Mouse (Mus musculus) bone marrow, adult 2 months (tissue): ENCODE results near the gene Olfr1445. TPM values are rescaled to one million over a fixed set of nuclear protein-coding genes. Genes with fewer than 3 reads are reported as not detected.

Experiments used
- H3K27ac ChIP-seq: fragments of 200-500 bp; 2 replicates; pipeline ENCODE4 v1.5.1; 2012; ENCODE audit warnings: low read depth, mild to moderate bottlenecking, control low read depth, inconsistent platforms, low read length; ENCODE audit not compliant: control insufficient read depth, poor library complexity, insufficient read depth
- H3K4me1 ChIP-seq: fragments of 200-500 bp; 2 replicates; pipeline ENCODE4 v1.6.1; 2011; ENCODE audit warnings: low read length; ENCODE audit not compliant: control insufficient read depth, insufficient read depth
- H3K4me3 ChIP-seq: fragments of 200-500 bp; replicated peaks from 2 replicates; pipeline ENCODE3; 2011; ENCODE audit warnings: mild to moderate bottlenecking, low read depth, low read length, control low read depth; ENCODE audit not compliant: control insufficient read depth
- CTCF ChIP-seq: fragments of 200-500 bp; IDR thresholded peaks from 2 replicates; pipeline ENCODE4 v1.5.1; 2011; ENCODE audit warnings: low read length, control low read depth; ENCODE audit not compliant: control insufficient read depth, insufficient read depth
- POLR2A ChIP-seq: fragments of 200-500 bp; IDR thresholded peaks from 2 replicates; pipeline ENCODE4 v1.6.1; 2011; ENCODE audit warnings: low read depth, mild to moderate bottlenecking, control low read depth, low read length, borderline replicate concordance; ENCODE audit not compliant: control insufficient read depth
- WGBS: fragments of 180-500 bp; shearing (Covaris S2); methylation state at CpG from one replicate; pipeline ENCODE4 v1.1.7; 2018; 5-methylcytosine and 5-hydroxymethylcytosine counted together
- polyA plus RNA-seq: library from polyadenylated mRNA; stranded (reverse); fragments of >200 nt; gene quantifications from 2 replicates; pipeline ENCODE4 v1.2.4, GENCODE M21; 2011; ENCODE audit warnings: low replicate concordance; ENCODE audit not compliant: missing spikeins, insufficient read depth, insufficient read length

Olfr1445 gene
- polyA plus RNA-seq, result not detected in 2 replicates

GRCm38 (mm10) chr19:12883555-12883954 lies at the start of gene Olfr1445:
Olfr1445 (plus strand) TSS chr19:12883855.
- H3K4me1 ChIP-seq, result no peaks in the 10 kb centered on the region
- WGBS, result 69% methylated on average over 2 of the region's 2 CpGs
- no peak within 1 kb of the TSS for H3K27ac ChIP-seq
- TF ChIP-seq CTCF (no peak), POLR2A (no peak)
- H3K4me3 ChIP-seq, result no peak within 1 kb of the TSS

- no peak overlapping the region for H3K27ac ChIP-seq
- no peaks in the 10 kb centered on the region for H3K4me1 ChIP-seq
- H3K4me3 ChIP-seq, result no peak overlapping the region
- TF ChIP-seq POLR2A (no peak), CTCF (no peak)
- 84% methylated on average over 1 of the region's 1 CpGs for WGBS
Observed at GRCm38 (mm10) chr19:12838507-12838906, 45.1 kb upstream of the Olfr1445 start.

GRCm38 (mm10) chr19:12846382-12846781 lies 37.3 kb upstream of the Olfr1445 start, which contains the start of gene Gm5244:
Gm5244 (plus strand) TSS chr19:12846682.
- Histone ChIP-seq H3K4me1 (no peaks in the 10 kb centered on the region), H3K27ac (no peak within 1 kb of the TSS), H3K4me3 (no peak within 1 kb of the TSS)
- TF ChIP-seq CTCF, result no peak
- TF ChIP-seq POLR2A, result no peak

- Histone ChIP-seq H3K27ac (no peak within 1 kb of the TSS), H3K4me1 (no peaks in the 10 kb centered on the region), H3K4me3 (no peak within 1 kb of the TSS)
- 54% methylated on average over 1 of the region's 1 CpGs for WGBS
- TF ChIP-seq CTCF, result no peak
- no peak for TF ChIP-seq POLR2A
Observed at GRCm38 (mm10) chr19:12856983-12857382, 26.7 kb upstream of the Olfr1445 start, which contains the start of gene Olfr1444. Olfr1444 (plus strand) TSS chr19:12857283.

- WGBS, result 59% methylated on average over 1 of the region's 1 CpGs
- H3K4me3 ChIP-seq, result no peak within 1 kb of the TSS
Observed at GRCm38 (mm10) chr19:12893424-12893823, 9.8 kb downstream of the Olfr1445 start, which contains the start of gene Olfr1446. Olfr1446 (minus strand) TSS chr19:12893524.

GRCm38 (mm10) chr19:12903643-12904042 lies 20.0 kb downstream of the Olfr1445 start, which contains the start of gene Olfr1447:
Olfr1447 (minus strand) TSS chr19:12903743.
- H3K4me1 ChIP-seq, result no peaks in the 10 kb centered on the region
- TF ChIP-seq POLR2A (no peak), CTCF (no peak)
- no peak within 1 kb of the TSS for H3K27ac ChIP-seq
- H3K4me3 ChIP-seq, result no peak within 1 kb of the TSS
- WGBS, result 95% methylated on average over 1 of the region's 1 CpGs

More at GRCm38 (mm10) chr19:12893424-12893823, 9.8 kb downstream of the Olfr1445 start, which contains the start of gene Olfr1446:
- TF ChIP-seq CTCF, result no peak
- no peak for TF ChIP-seq POLR2A
- Histone ChIP-seq H3K27ac (no peak within 1 kb of the TSS), H3K4me1 (no peaks in the 10 kb centered on the region)

- no peak for TF ChIP-seq POLR2A
- no peak for TF ChIP-seq CTCF
- H3K4me1 ChIP-seq, result no peaks in the 10 kb centered on the region
- no peak within 1 kb of the TSS for H3K4me3 ChIP-seq
- 63% methylated on average over 1 of the region's 1 CpGs for WGBS
- no peak within 1 kb of the TSS for H3K27ac ChIP-seq
Observed at GRCm38 (mm10) chr19:12924319-12924718, 40.7 kb downstream of the Olfr1445 start, which contains the start of gene Olfr1448. Olfr1448 (minus strand) TSS chr19:12924419.

GRCm38 (mm10) chr19:12930540-12930939 lies 46.9 kb downstream of the Olfr1445 start, which contains the start of gene Olfr1449:
Olfr1449 (plus strand) TSS chr19:12930840.
- Histone ChIP-seq H3K4me1 (no peaks in the 10 kb centered on the region), H3K4me3 (no peak within 1 kb of the TSS), H3K27ac (no peak within 1 kb of the TSS)
- TF ChIP-seq POLR2A (no peak), CTCF (no peak)

Other genes with a start within 250 kb of the Olfr1445 start
- gene Olfr1442, start 213.4 kb upstream of the Olfr1445 start, polyA plus RNA-seq, result not detected in 2 replicates
- gene Olfr1443, start 205.7 kb upstream of the Olfr1445 start, polyA plus RNA-seq, result not detected in 2 replicates
- 9.3 TPM in 1 of 2 replicates, not detected in the other for gene Keg1, start 188.1 kb upstream of the Olfr1445 start, polyA plus RNA-seq
- gene Cntf, start 118.2 kb upstream of the Olfr1445 start, polyA plus RNA-seq, result 1.8 and 2.0 TPM in 2 replicates
- 45.6 and 46.7 TPM in 2 replicates for gene Zfp91, start 87.7 kb upstream of the Olfr1445 start, polyA plus RNA-seq
- gene Lpxn, start 87.7 kb upstream of the Olfr1445 start, polyA plus RNA-seq, result 4.2 and 12.3 TPM in 2 replicates
- gene Gm5244, start 37.2 kb upstream of the Olfr1445 start, polyA plus RNA-seq, result 2.2 and 4.3 TPM in 2 replicates
- not detected in 2 replicates for gene Olfr1444, start 26.6 kb upstream of the Olfr1445 start, polyA plus RNA-seq
- gene Olfr1446, start 9.7 kb downstream of the Olfr1445 start, polyA plus RNA-seq, result not detected in 2 replicates
- not detected in 2 replicates for gene Olfr1447, start 19.9 kb downstream of the Olfr1445 start, polyA plus RNA-seq
- not detected in 2 replicates for gene Olfr1448, start 40.6 kb downstream of the Olfr1445 start, polyA plus RNA-seq
- not detected in 2 replicates for gene Olfr1449, start 47.0 kb downstream of the Olfr1445 start, polyA plus RNA-seq
- not detected in 2 replicates for gene Olfr1450, start 66.4 kb downstream of the Olfr1445 start, polyA plus RNA-seq
- not detected in 2 replicates for gene Olfr1451, start 111.2 kb downstream of the Olfr1445 start, polyA plus RNA-seq
- not detected in 2 replicates for gene Olfr1453, start 144.5 kb downstream of the Olfr1445 start, polyA plus RNA-seq
- not detected in 2 replicates for gene Olfr1454, start 176.8 kb downstream of the Olfr1445 start, polyA plus RNA-seq
- gene Olfr1457, start 214.0 kb downstream of the Olfr1445 start, polyA plus RNA-seq, result not detected in 2 replicates
- not detected in 2 replicates for gene Olfr1458, start 222.9 kb downstream of the Olfr1445 start, polyA plus RNA-seq